In the genomic region with DNA sequence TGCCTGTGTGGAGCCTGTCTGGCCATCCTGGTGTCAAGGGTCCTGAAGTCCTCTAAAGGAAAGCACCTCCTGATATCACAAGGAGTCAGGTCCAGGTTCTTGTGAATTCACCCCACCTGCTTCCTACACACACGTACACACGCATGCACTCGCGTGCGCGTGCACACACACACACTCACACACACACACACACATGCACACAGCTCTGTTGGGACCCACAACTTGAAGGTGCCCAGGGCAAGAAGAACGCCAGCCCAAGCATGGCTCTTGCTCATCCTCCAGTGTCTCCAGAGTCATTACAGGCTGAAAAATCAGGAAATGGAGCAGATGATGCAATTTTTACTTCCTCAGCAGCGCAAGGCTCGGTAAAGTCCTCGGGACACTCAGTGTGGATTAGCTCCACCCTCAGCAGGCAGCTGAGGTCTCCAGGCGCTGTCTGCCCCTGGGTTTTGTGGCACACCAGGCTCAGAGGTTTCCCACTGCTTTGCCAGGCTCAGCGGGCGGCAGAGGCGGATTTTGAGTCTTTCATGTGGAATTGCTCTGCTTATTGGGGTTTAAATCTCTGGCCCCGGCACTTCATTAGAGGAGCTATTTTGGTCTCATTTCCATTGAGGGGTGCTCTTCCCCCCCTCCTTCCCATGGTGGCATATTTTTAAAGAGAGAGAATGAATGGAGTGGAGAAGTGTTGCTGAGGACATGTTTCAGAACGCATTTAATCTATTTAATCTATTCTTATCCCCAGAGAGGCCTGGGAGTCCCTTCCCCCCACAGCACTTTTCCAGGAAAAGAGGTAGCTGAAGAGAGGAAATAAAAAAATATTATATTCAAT, we compare ENCODE assay signal across 8 mouse cellular contexts. TPM values are rescaled to one million over a fixed set of nuclear protein-coding genes. Genes with fewer than 3 reads are reported as not detected.
DNase-seq lines count a peak whose midpoint lies in the region; ATAC-seq and TF ChIP-seq lines count a peak whose summit lies in the region.

No protein-coding gene starts in this region.

- no peak for TF ChIP-seq EP300 in liver, postnatal 0 days (IDR thresholded peaks at IDR 0.05; ENCODE audit: low read depth)

- ATAC-seq in lung, embryonic 15.5 days (ENCODE audit: borderline replicate concordance, extremely low read depth, low FRiP score, low TSS enrichment): no peak; the same call in 1 of the 2 replicates
- peak; percentile 89 for ATAC-seq in granulocyte monocyte progenitor cell, adult 5-6 weeks (replicated peaks; ENCODE audit: poor library complexity, severe bottlenecking)
- peak; percentile 35; the same call in 1 of the 2 replicates for ATAC-seq in liver, postnatal 0 days

- H3K4me3 ChIP-seq in lung, embryonic 15.5 days: no peak overlapping the region
- H3K4me3 ChIP-seq in lung, adult 2 months (replicated peaks; ENCODE audit: extremely low read depth, low read depth, low read length): no peak overlapping the region
- no peak overlapping the region for H3K4me3 ChIP-seq in liver, postnatal 0 days (ENCODE audit: low read depth, low read length)

- WGBS in lung, embryonic 15.5 days: 45% methylated on average over 16 of the region's 16 CpGs
- 45% methylated on average over 16 of the region's 16 CpGs for WGBS in lung, adult 2 months
- 41% methylated on average over 16 of the region's 16 CpGs for WGBS in liver, postnatal 0 days (ENCODE audit: insufficient replicate concordance)

- DNase-seq in lung, adult 2 months: no peak
- DNase-seq in liver, postnatal 0 days: peak; percentile 26
- DNase-seq in retina, embryonic 14.5 days (ENCODE audit: low spot score): peak; percentile 47
- DNase-seq in thymus, postnatal 14 days: no peak
- DNase-seq in thymus, postnatal 4 days: no peak
- no peak for DNase-seq in embryo, embryonic 10.5 days (ENCODE audit: low spot score)

- H3K9ac ChIP-seq in lung, embryonic 15.5 days: no peak overlapping the region
- no peak overlapping the region for H3K9ac ChIP-seq in liver, postnatal 0 days (replicated peaks)

- no peaks in the 10 kb centered on the region for H3K9me3 ChIP-seq in lung, embryonic 15.5 days
- no peaks in the 10 kb centered on the region for H3K9me3 ChIP-seq in liver, postnatal 0 days (ENCODE audit: low read length)

- H3K4me1 ChIP-seq in lung, embryonic 15.5 days: peaks cover 13% of the 10 kb centered on the region
- H3K4me1 ChIP-seq in lung, adult 2 months (ENCODE audit: control insufficient read depth, insufficient read depth, low read length): peaks cover 4% of the 10 kb centered on the region; the same call in 1 of the 2 replicates
- peaks cover 13% of the 10 kb centered on the region for H3K4me1 ChIP-seq in liver, postnatal 0 days (ENCODE audit: insufficient read depth)

- no peak overlapping the region for H3K27ac ChIP-seq in lung, embryonic 15.5 days
- no peak overlapping the region for H3K27ac ChIP-seq in liver, postnatal 0 days (ENCODE audit: low read depth)

- H3K36me3 ChIP-seq in lung, embryonic 15.5 days: no peaks in the 10 kb centered on the region
- no peaks in the 10 kb centered on the region for H3K36me3 ChIP-seq in liver, postnatal 0 days (replicated peaks; ENCODE audit: insufficient read depth, low read length)

- TF ChIP-seq POLR2A in lung, adult 2 months (IDR thresholded peaks at IDR 0.05; ENCODE audit: borderline replicate concordance, extremely low read depth, low read depth, low read length): no peak

- no peak for TF ChIP-seq CTCF in lung, adult 2 months (IDR thresholded peaks at IDR 0.05; ENCODE audit: insufficient read depth, low read length)
- TF ChIP-seq CTCF in liver, postnatal 0 days (IDR thresholded peaks at IDR 0.05; ENCODE audit: low read depth): no peak

- peak overlapping the region; percentile 34; the same call in 1 of the 2 replicates for H3K4me2 ChIP-seq in lung, embryonic 15.5 days
- H3K4me2 ChIP-seq in liver, postnatal 0 days (ENCODE audit: low read depth, low read length): peak overlapping the region; percentile 24; the same call in 1 of the 2 replicates

- no peaks in the 10 kb centered on the region for H3K27me3 ChIP-seq in lung, embryonic 15.5 days
- H3K27me3 ChIP-seq in liver, postnatal 0 days (ENCODE audit: insufficient read depth, low read length): no peaks in the 10 kb centered on the region

RNA-seq across cellular contexts. Expression of a gene that starts 46.9 kb away (rescaled TPM):
- polyA plus RNA-seq in lung, embryonic 15.5 days (2015; fragmentation: Nextera tagmentation; extraction: Ambion mirVana): 0.39 and 0.44 TPM in 2 replicates
- 14.5 and 18.5 TPM in 2 replicates for polyA plus RNA-seq in lung, adult 2 months (2012; rRNA removed)
- total RNA-seq in granulocyte monocyte progenitor cell, adult 5-6 weeks (2014; fragmentation: Nextera tagmentation): not detected in 2 replicates
- total RNA-seq in granulocyte monocyte progenitor cell, adult 5-6 weeks (2017): not detected in 2 replicates
- polyA plus RNA-seq in liver, postnatal 0 days (2015; fragmentation: Nextera tagmentation; extraction: Ambion mirVana): not detected in 2 replicates

Comparison
In these comparisons a context has a peak if more than half of its experiments do, and no peak if none do; other contexts are left out.
1. RNA of a gene that starts 46.9 kb away (polyA plus RNA-seq): 14.5 to 18.5 TPM in lung, adult 2 months; 0.39 to 0.44 TPM in lung, embryonic 15.5 days and not detected in liver, postnatal 0 days; every median in the first group is over 10 times any median in the second.
2. DNase-seq: peak in liver, postnatal 0 days (single experiment) and retina, embryonic 14.5 days (single experiment); none in lung, adult 2 months (single experiment), thymus, postnatal 14 days (single experiment), thymus, postnatal 4 days (single experiment) and embryo, embryonic 10.5 days (single experiment).